Mouse (Mus musculus): ENCODE measurements around the gene Rbm4b.
A peak's percentile ranks its signal among the peaks of the same experiment; 100 is the strongest.

Gene Rbm4b

GRCm38 (mm10) chr19:4756193-4756911, at the start of gene Rbm4b:
Rbm4b (plus strand) TSS chr19:4756497.
- DNase-seq = peak; percentile 97

GRCm38 (mm10) chr19:4708765-4709164, 47.5 kb upstream of the Rbm4b start:
- no peak for DNase-seq

GRCm38 (mm10) chr19:4711098-4711600, 45.1 kb upstream of the Rbm4b start, which contains the start of gene Sptbn2:
Sptbn2 (plus strand) TSS chr19:4711167.
- peak; percentile 51 for DNase-seq

- DNase-seq = no peak
Observed at GRCm38 (mm10) chr19:4711601-4712155, 44.6 kb upstream of the Rbm4b start.

- no peak for DNase-seq
Observed at GRCm38 (mm10) chr19:4712156-4712780, 44.0 kb upstream of the Rbm4b start.

- DNase-seq = no peak
Observed at GRCm38 (mm10) chr19:4712781-4713526, 43.3 kb upstream of the Rbm4b start.

GRCm38 (mm10) chr19:4713886-4714285, 42.4 kb upstream of the Rbm4b start:
- no peak for DNase-seq

GRCm38 (mm10) chr19:4716756-4717155, 39.5 kb upstream of the Rbm4b start:
- DNase-seq = no peak

- DNase-seq = no peak
Observed at GRCm38 (mm10) chr19:4717281-4717680, 39.0 kb upstream of the Rbm4b start.

GRCm38 (mm10) chr19:4718716-4719115, 37.6 kb upstream of the Rbm4b start:
- DNase-seq = no peak

- DNase-seq = no peak
Observed at GRCm38 (mm10) chr19:4719351-4719764, 36.9 kb upstream of the Rbm4b start.

- no peak for DNase-seq
Observed at GRCm38 (mm10) chr19:4720112-4720511, 36.2 kb upstream of the Rbm4b start.

- DNase-seq = no peak
Observed at GRCm38 (mm10) chr19:4720671-4721244, 35.5 kb upstream of the Rbm4b start.

- DNase-seq = no peak
Observed at GRCm38 (mm10) chr19:4729186-4729585, 27.1 kb upstream of the Rbm4b start.

GRCm38 (mm10) chr19:4733052-4733451, 23.2 kb upstream of the Rbm4b start:
- DNase-seq = no peak

- no peak for DNase-seq
Observed at GRCm38 (mm10) chr19:4737866-4738265, 18.4 kb upstream of the Rbm4b start.

GRCm38 (mm10) chr19:4739053-4739452, 17.2 kb upstream of the Rbm4b start:
- DNase-seq = no peak

GRCm38 (mm10) chr19:4739762-4740161, 16.5 kb upstream of the Rbm4b start:
- no peak for DNase-seq

GRCm38 (mm10) chr19:4741482-4741881, 14.8 kb upstream of the Rbm4b start:
- no peak for DNase-seq

- no peak for DNase-seq
Observed at GRCm38 (mm10) chr19:4742229-4742628, 14.1 kb upstream of the Rbm4b start.

GRCm38 (mm10) chr19:4743524-4743923, 12.8 kb upstream of the Rbm4b start:
- no peak for DNase-seq

- DNase-seq = no peak
Observed at GRCm38 (mm10) chr19:4744026-4744425, 12.3 kb upstream of the Rbm4b start.

GRCm38 (mm10) chr19:4745057-4745456, 11.2 kb upstream of the Rbm4b start:
- DNase-seq = peak; percentile 49

Data from right cerebral cortex, postnatal 14 days (tissue).